Mouse (Mus musculus): Measurements from ENCODE around the gene Nek10. TPM values are rescaled to one million over a fixed set of nuclear protein-coding genes. Genes with fewer than 3 reads are reported as not detected.

The Nek10 gene
- total and polyA plus RNA-seq, 3 experiments: 0.05 TPM; not detected in 2

DNA sequence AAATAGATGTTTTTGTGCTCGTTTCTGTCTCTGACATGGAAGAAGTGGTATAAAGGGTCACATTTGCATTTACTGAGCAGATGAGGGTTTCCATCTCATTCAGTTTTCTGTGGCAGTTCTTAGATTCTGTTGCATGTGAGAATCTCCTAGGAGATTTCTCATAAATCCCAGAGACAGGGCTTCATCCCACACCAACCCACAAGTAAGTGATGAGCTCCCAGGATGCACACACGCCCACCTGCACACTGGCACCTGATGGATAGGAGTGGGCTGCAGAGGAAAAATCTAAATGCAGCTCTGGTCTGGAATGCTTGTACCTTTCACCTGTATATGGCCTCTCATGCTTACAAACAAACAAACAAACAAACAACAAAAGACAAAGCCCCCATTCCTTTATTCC, 258.3 kb downstream of the Nek10 start:
- no peak for DNase-seq (ENCODE audit: low spot score)
- no peak for ATAC-seq (ENCODE audit: extremely low read depth, insufficient number of reproducible peaks, low FRiP score, poor library complexity, severe bottlenecking)
- TF ChIP-seq POLR2AphosphoS5 (IDR thresholded peaks at IDR 0.05; ENCODE audit: insufficient replicate concordance, low read depth, low read length): no peak
- TF ChIP-seq GATA2 (IDR thresholded peaks at IDR 0.05; ENCODE audit: borderline replicate concordance, low read depth, low read length): no peak
- TF ChIP-seq CTCF (IDR thresholded peaks at IDR 0.05; ENCODE audit: low read depth, low read length): no peak
- no peak for TF ChIP-seq GATA1 (IDR thresholded peaks at IDR 0.05; ENCODE audit: borderline replicate concordance, low read length)
- TF ChIP-seq TAL1 (conservative IDR thresholded peaks at IDR 0.05; ENCODE audit: low read depth, low read length): no peak

More for the DNA sequence above, 258.3 kb downstream of the Nek10 start:
- no peaks in the 10 kb centered on the region for H3K36me3 ChIP-seq (replicated peaks)
- H3K27me3 ChIP-seq (ENCODE audit: insufficient read depth, low read length): no peaks in the 10 kb centered on the region
- no peaks in the 10 kb centered on the region for H3K4me1 ChIP-seq (ENCODE audit: insufficient read depth, low read depth, low read length)
- no peak overlapping the region for H3K4me3 ChIP-seq (ENCODE audit: low read depth, low read length)
- no peaks in the 10 kb centered on the region for H3K9me3 ChIP-seq (replicated peaks)

Other genes starting within 250 kb of the Nek10 start
- 39.4 and 43.6 TPM in 2 replicates for gene Slc4a7, start 101.1 kb upstream of the Nek10 start, total RNA-seq (2014; fragmentation: Nextera tagmentation)
- 24.9 and 25.5 TPM in 2 replicates for gene Slc4a7, start 101.1 kb upstream of the Nek10 start, total RNA-seq (2017)
- gene Slc4a7, start 101.1 kb upstream of the Nek10 start, polyA plus RNA-seq (2012): 6.8 and 7.6 TPM in 2 replicates